Mouse (Mus musculus) heart, postnatal 4 days (tissue): ENCODE results near the gene Pim3. TPM values are rescaled to one million over a fixed set of nuclear protein-coding genes. Genes with fewer than 3 reads are reported as not detected.
A peak's percentile ranks its signal among the peaks of the same experiment; 100 is the strongest.

ENCODE experiments used
- DNase-seq: peaks from one replicate; pipeline ENCODE4 v3.0.0; 2021
- total RNA-seq, 2 experiments: library from RNA; stranded (reverse); gene quantifications; 2 replicates each; pipeline ENCODE4 v1.2.3; 2021

Pim3 gene
- total RNA-seq, 2 experiments from 2014 or later, result 36.8 to 40.2 TPM

- DNase-seq, result no peak
Observed at GRCm38 (mm10) chr15:88882851-88883250, 20.9 kb downstream of the Pim3 start.

GRCm38 (mm10) chr15:88883342-88883741, 21.4 kb downstream of the Pim3 start:
- no peak for DNase-seq

- no peak for DNase-seq
Observed at GRCm38 (mm10) chr15:88885376-88885775, 23.4 kb downstream of the Pim3 start.

GRCm38 (mm10) chr15:88889032-88889431, 27.0 kb downstream of the Pim3 start:
- DNase-seq, result no peak

GRCm38 (mm10) chr15:88889994-88890393, 28.0 kb downstream of the Pim3 start:
- no peak for DNase-seq

GRCm38 (mm10) chr15:88890751-88891675, 29.0 kb downstream of the Pim3 start:
- DNase-seq, result peak; percentile 77

- DNase-seq, result no peak
Observed at GRCm38 (mm10) chr15:88891676-88892040, 29.7 kb downstream of the Pim3 start.

GRCm38 (mm10) chr15:88892252-88892651, 30.3 kb downstream of the Pim3 start:
- DNase-seq, result no peak

DNA sequence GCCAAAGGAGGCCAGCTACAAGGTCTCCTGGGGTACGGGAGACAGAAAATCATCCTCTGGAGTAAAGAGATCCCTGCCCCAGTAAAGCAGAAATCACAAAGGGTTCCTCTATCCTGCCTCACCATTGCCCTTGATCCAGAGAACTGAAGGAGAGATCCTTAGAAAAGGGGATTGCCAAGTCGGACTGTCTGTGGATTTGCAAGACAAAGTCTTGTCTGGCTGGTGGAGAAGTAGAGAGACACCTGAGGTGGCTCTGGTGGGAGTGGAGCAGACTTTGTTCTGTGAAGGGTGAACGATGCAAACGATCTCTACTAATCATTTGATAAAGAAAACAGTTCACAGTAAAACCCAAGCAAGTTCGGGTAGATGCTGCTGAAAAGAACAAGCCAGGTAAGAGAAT, 30.9 kb downstream of the Pim3 start:
- no peak for DNase-seq

- no peak for DNase-seq
Observed at GRCm38 (mm10) chr15:88895119-88895518, 33.1 kb downstream of the Pim3 start.

GRCm38 (mm10) chr15:88895891-88896290, 33.9 kb downstream of the Pim3 start:
- DNase-seq, result no peak

- DNase-seq, result no peak
Observed at GRCm38 (mm10) chr15:88896341-88896980, 34.5 kb downstream of the Pim3 start.

- no peak for DNase-seq
Observed at GRCm38 (mm10) chr15:88902200-88902875, 40.4 kb downstream of the Pim3 start.

DNA sequence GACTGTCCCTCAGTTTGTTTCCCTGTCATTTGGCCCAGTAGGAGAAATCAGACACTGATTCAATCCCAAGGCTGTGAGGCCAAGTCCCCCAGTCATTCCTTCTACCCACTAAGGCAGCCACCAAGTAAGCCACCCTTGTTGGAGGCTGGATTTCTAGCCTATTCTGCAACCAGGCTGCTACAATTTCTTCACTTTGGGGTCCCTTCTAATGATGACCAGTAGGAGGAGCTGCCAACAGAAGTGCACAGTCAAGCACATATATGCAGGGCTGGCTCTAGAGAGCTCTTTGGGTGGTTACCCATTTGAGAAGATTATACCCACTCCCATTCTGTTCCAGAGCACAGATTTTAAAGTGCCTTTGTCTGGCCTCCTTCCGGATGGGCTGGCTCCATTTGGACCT, 41.1 kb downstream of the Pim3 start:
- no peak for DNase-seq

DNA sequence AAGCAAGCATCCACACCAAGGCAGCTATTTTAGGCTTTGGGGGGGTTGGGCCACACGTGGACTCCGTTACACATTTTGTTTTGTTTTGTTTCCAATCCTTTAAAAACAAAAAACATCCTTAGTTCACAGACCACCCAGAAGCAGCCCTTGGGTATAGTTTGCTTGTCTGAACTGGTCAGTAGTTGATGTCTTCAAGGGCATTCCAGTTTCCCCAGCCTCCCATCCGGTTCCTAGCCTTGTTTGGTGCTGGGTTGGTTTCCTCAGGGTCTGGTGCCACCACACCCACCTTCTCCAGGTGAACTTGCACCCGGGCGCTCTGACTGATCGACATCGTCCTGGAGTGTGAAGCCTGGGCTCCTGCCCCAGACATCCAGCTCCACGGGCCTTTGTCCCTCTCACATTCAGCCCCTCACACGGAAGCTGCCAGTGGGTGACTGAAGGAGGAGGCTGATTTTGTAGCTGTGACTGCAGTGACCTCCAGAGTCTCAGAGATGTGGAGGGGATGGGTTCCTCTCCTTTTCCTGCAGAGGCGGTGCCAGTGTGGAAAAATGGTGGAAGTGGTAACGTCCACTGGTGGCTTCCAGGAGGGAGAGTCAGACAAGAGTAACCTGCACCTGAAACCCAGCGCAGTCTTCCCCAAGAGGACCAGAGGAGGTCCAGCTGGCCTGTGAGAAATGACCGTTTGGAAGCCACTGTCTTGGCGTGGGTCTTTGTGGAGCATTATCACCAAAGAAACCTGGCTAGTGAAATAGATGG, 42.2 kb downstream of the Pim3 start:
- no peak for DNase-seq

GRCm38 (mm10) chr15:88906347-88906746, 44.4 kb downstream of the Pim3 start:
- no peak for DNase-seq

DNA sequence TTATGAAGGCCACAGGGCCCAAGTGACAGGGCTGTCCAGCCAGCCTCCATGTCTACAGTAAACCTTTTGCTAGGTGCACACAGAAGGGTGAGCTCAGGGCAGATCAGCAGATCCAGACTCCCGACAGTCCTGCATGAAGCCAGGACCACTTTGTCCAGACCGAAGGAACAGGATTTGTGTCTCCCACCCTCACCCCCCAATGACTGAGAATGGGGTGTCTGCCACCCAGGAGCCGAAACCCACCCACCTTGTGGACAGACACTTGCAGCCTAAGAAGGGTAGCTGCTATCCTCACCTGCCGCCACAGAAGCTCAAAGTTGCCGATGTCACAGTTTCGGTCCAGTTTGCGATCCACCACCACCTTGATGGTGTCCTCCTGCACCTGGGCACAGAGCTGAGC, 53.1 kb downstream of the Pim3 start:
- DNase-seq, result no peak

Other genes with a start within 250 kb of the Pim3 start
- 10 to 100 TPM; 45.1 to 46.7 TPM for gene Brd1, start 128.0 kb upstream of the Pim3 start, total RNA-seq
- 10 to 100 TPM; 17.8 to 18.9 TPM for gene Zbed4, start 110.5 kb upstream of the Pim3 start, total RNA-seq
- gene Alg12, start 42.9 kb upstream of the Pim3 start, total RNA-seq, result 1 to 10 TPM; 6.6 to 9.0 TPM
- 10 to 100 TPM; 20.2 to 25.7 TPM for gene Creld2, start 42.5 kb upstream of the Pim3 start, total RNA-seq
- gene Ttll8, start 92.2 kb downstream of the Pim3 start, total RNA-seq, result not detected
- not detected for gene Mlc1, start 116.8 kb downstream of the Pim3 start, total RNA-seq
- gene Mov10l1, start 120.7 kb downstream of the Pim3 start, total RNA-seq, result 100 to 1,000 TPM; 109 to 121 TPM
- gene Panx2, start 197.5 kb downstream of the Pim3 start, total RNA-seq, result 1 to 10 TPM; 2.1 to 2.3 TPM
- gene Trabd, start 212.9 kb downstream of the Pim3 start, total RNA-seq, result 10 to 100 TPM; 45.1 to 47.6 TPM
- gene Selenoo, start 226.9 kb downstream of the Pim3 start, total RNA-seq, result 10 to 100 TPM; 10.0 to 10.2 TPM